Mouse (Mus musculus) hindbrain, embryonic 10.5 days (tissue): ENCODE results near the gene Arhgap30. TPM values are rescaled to one million over a fixed set of nuclear protein-coding genes. Genes with fewer than 3 reads are reported as not detected.

Source experiments
- polyA plus RNA-seq: library from polyadenylated mRNA; unstranded; fragments of >200 nt; fragmentation: Nextera tagmentation; extraction: Ambion mirVana; gene quantifications from 2 replicates; pipeline ENCODE4 v1.2.1, GENCODE M21; 2016

The Arhgap30 gene
- polyA plus RNA-seq, 1 experiment from 2014 or later = 0.98 TPM

Other genes with a start within 250 kb of the Arhgap30 start
- gene Sdhc, start 238.4 kb upstream of the Arhgap30 start, polyA plus RNA-seq = 295 and 301 TPM in 2 replicates
- 1.3 and 1.6 TPM in 2 replicates for gene Mpz, start 238.2 kb upstream of the Arhgap30 start, polyA plus RNA-seq
- gene Pcp4l1, start 192.7 kb upstream of the Arhgap30 start, polyA plus RNA-seq = 19.9 and 32.8 TPM in 2 replicates
- gene Nr1i3, start 175.0 kb upstream of the Arhgap30 start, polyA plus RNA-seq = 0.21 and 0.27 TPM in 2 replicates
- 33.1 and 36.2 TPM in 2 replicates for gene Tomm40l, start 166.4 kb upstream of the Arhgap30 start, polyA plus RNA-seq
- gene Apoa2, start 163.9 kb upstream of the Arhgap30 start, polyA plus RNA-seq = 3.4 and 4.7 TPM in 2 replicates
- gene Fcer1g, start 154.6 kb upstream of the Arhgap30 start, polyA plus RNA-seq = 16.3 and 22.8 TPM in 2 replicates
- gene Adamts4, start 138.5 kb upstream of the Arhgap30 start, polyA plus RNA-seq = 10.4 and 13.0 TPM in 2 replicates
- gene Ndufs2, start 137.6 kb upstream of the Arhgap30 start, polyA plus RNA-seq = 250 and 275 TPM in 2 replicates
- 70.3 and 80.9 TPM in 2 replicates for gene B4galt3, start 118.6 kb upstream of the Arhgap30 start, polyA plus RNA-seq
- gene Ppox, start 107.8 kb upstream of the Arhgap30 start, polyA plus RNA-seq = 54.1 and 56.2 TPM in 2 replicates
- 95.6 and 111 TPM in 2 replicates for gene Usp21, start 101.0 kb upstream of the Arhgap30 start, polyA plus RNA-seq
- 105 and 111 TPM in 2 replicates for gene Ufc1, start 93.9 kb upstream of the Arhgap30 start, polyA plus RNA-seq
- gene Dedd, start 59.8 kb upstream of the Arhgap30 start, polyA plus RNA-seq = 46.2 and 48.4 TPM in 2 replicates
- 39.6 and 46.0 TPM in 2 replicates for gene Nit1, start 43.3 kb upstream of the Arhgap30 start, polyA plus RNA-seq
- 130 and 147 TPM in 2 replicates for gene Pfdn2, start 43.3 kb upstream of the Arhgap30 start, polyA plus RNA-seq
- 2.1 and 2.5 TPM in 2 replicates for gene Klhdc9, start 28.2 kb upstream of the Arhgap30 start, polyA plus RNA-seq
- gene Nectin4, start 18.9 kb upstream of the Arhgap30 start, polyA plus RNA-seq = 1.5 and 1.7 TPM in 2 replicates
- gene Usf1, start 22.4 kb downstream of the Arhgap30 start, polyA plus RNA-seq = 143 and 159 TPM in 2 replicates
- 9.7 and 10.1 TPM in 2 replicates for gene Tstd1, start 29.9 kb downstream of the Arhgap30 start, polyA plus RNA-seq
- gene F11r, start 48.6 kb downstream of the Arhgap30 start, polyA plus RNA-seq = 22.2 and 28.7 TPM in 2 replicates
- gene Alyref2, start 114.5 kb downstream of the Arhgap30 start, polyA plus RNA-seq = 11.2 and 13.3 TPM in 2 replicates
- not detected in 2 replicates for gene Itln1, start 146.3 kb downstream of the Arhgap30 start, polyA plus RNA-seq
- gene Cd244a, start 170.2 kb downstream of the Arhgap30 start, polyA plus RNA-seq = 0.09 TPM in 1 of 2 replicates, not detected in the other
- 0.09 TPM in 1 of 2 replicates, not detected in the other for gene Ly9, start 218.5 kb downstream of the Arhgap30 start, polyA plus RNA-seq